Mouse (Mus musculus) midbrain, embryonic 15.5 days (tissue): ENCODE results near the gene Fuca2. TPM values are rescaled to one million over a fixed set of nuclear protein-coding genes. Genes with fewer than 3 reads are reported as not detected.

ENCODE experiments used
- ATAC-seq: fragments of 200-750 bp; cut with Nextera tagmentation; replicated peaks from 2 replicates; pipeline ENCODE4 v1.8.0; 2017; ENCODE audit warnings: moderate TSS enrichment
- H3K27ac ChIP-seq: fragments of 300-500 bp; sonication (generic); 2 replicates; pipeline ENCODE4 v1.5.1; 2015; ENCODE audit warnings: mild to moderate bottlenecking, inconsistent platforms
- H3K27me3 ChIP-seq: fragments of 300-500 bp; sonication (generic); replicated peaks from 2 replicates; pipeline ENCODE4 v1.6.1; 2015; ENCODE audit warnings: inconsistent platforms
- H3K36me3 ChIP-seq: fragments of 300-500 bp; sonication (generic); replicated peaks from 2 replicates; pipeline ENCODE4 v1.6.1; 2015; ENCODE audit warnings: inconsistent platforms
- H3K4me1 ChIP-seq: fragments of 300-500 bp; sonication (generic); 2 replicates; pipeline ENCODE4 v1.6.1; 2015; ENCODE audit warnings: inconsistent platforms
- H3K4me2 ChIP-seq: fragments of 300-500 bp; sonication (generic); 2 replicates; pipeline ENCODE4 v1.6.1; 2015; ENCODE audit warnings: inconsistent platforms, mild to moderate bottlenecking, moderate library complexity
- H3K4me3 ChIP-seq: fragments of 300-500 bp; sonication (generic); 2 replicates; pipeline ENCODE4 v1.5.1; 2015; ENCODE audit warnings: mild to moderate bottlenecking, inconsistent platforms
- H3K9ac ChIP-seq: fragments of 300-500 bp; sonication (generic); 2 replicates; pipeline ENCODE4 v1.6.1; 2015; ENCODE audit warnings: mild to moderate bottlenecking, inconsistent platforms
- H3K9me3 ChIP-seq: fragments of 300-500 bp; sonication (generic); 2 replicates; pipeline ENCODE4 v1.6.1; 2016; ENCODE audit warnings: inconsistent platforms
- WGBS: fragments of 180-500 bp; shearing (Covaris S2); methylation state at CpG from one replicate; pipeline ENCODE4 v1.1.7; 2015; ENCODE audit warnings: mixed read lengths; 5-methylcytosine and 5-hydroxymethylcytosine counted together
- polyA plus RNA-seq: library from polyadenylated mRNA; unstranded; fragments of >200 nt; fragmentation: Nextera tagmentation; extraction: Ambion mirVana; gene quantifications from 2 replicates; pipeline ENCODE4 v1.2.1, GENCODE M21; 2015

Gene Fuca2
- polyA plus RNA-seq, 1 experiment from 2014 or later = 39.9 TPM

- H3K4me1 ChIP-seq = no peaks in the 10 kb centered on the region
- no peaks in the 10 kb centered on the region for H3K9me3 ChIP-seq
- ATAC-seq = no peak
- no peak overlapping the region for H3K4me2 ChIP-seq
- no peak overlapping the region for H3K4me3 ChIP-seq
- H3K9ac ChIP-seq = no peak overlapping the region
- H3K27ac ChIP-seq = no peak overlapping the region
- WGBS = 92% methylated on average over 7 of the region's 7 CpGs
- H3K36me3 ChIP-seq = peaks cover 21% of the 10 kb centered on the region; the same call in 1 of the 2 replicates
- no peaks in the 10 kb centered on the region for H3K27me3 ChIP-seq
Measured at GRCm38 (mm10) chr10:13539769-13540333, 40.5 kb downstream of the Fuca2 start.

- no peak overlapping the region for H3K9ac ChIP-seq
- peaks cover 15% of the 10 kb centered on the region; the same call in 1 of the 2 replicates for H3K36me3 ChIP-seq
- no peak overlapping the region for H3K4me3 ChIP-seq
- H3K27me3 ChIP-seq = no peaks in the 10 kb centered on the region
- H3K27ac ChIP-seq = no peak overlapping the region
- no peak for ATAC-seq
- no peak overlapping the region for H3K4me2 ChIP-seq
- H3K4me1 ChIP-seq = no peaks in the 10 kb centered on the region
- WGBS = 95% methylated on average over 5 of the region's 5 CpGs
- no peaks in the 10 kb centered on the region for H3K9me3 ChIP-seq
Measured at GRCm38 (mm10) chr10:13541721-13542120, 42.4 kb downstream of the Fuca2 start.

GRCm38 (mm10) chr10:13552646-13553497, 53.5 kb downstream of the Fuca2 start, which contains the start of the genes Adat2 and Pex3:
TSS of gene Adat2 (plus strand) at chr10:13552894.
TSS of gene Pex3 (minus strand) at chr10:13553142.
- no peaks in the 10 kb centered on the region for H3K36me3 ChIP-seq
- no peaks in the 10 kb centered on the region for H3K27me3 ChIP-seq
- peaks cover 15% of the 10 kb centered on the region for H3K4me1 ChIP-seq
- peak within 1 kb of the TSS; percentile 71 for H3K4me3 ChIP-seq
- under 1% methylated on average over 50 of the region's 51 CpGs for WGBS
- peak within 1 kb of the TSS; percentile 68 for H3K4me2 ChIP-seq
- H3K27ac ChIP-seq = peak within 1 kb of the TSS; percentile 81
- peak; percentile 97 for ATAC-seq
- H3K9me3 ChIP-seq = no peaks in the 10 kb centered on the region
- H3K9ac ChIP-seq = peak within 1 kb of the TSS; percentile 77

- H3K9me3 ChIP-seq = no peaks in the 10 kb centered on the region
- 30% methylated on average over 10 of the region's 10 CpGs for WGBS
- no peak overlapping the region for H3K27ac ChIP-seq
- H3K4me2 ChIP-seq = peak overlapping the region; percentile 68
- ATAC-seq = peak; percentile 46
- H3K36me3 ChIP-seq = no peaks in the 10 kb centered on the region
- H3K4me3 ChIP-seq = peak overlapping the region; percentile 71
- H3K27me3 ChIP-seq = no peaks in the 10 kb centered on the region
- H3K9ac ChIP-seq = peak overlapping the region; percentile 77
- peaks cover 15% of the 10 kb centered on the region for H3K4me1 ChIP-seq
Measured at GRCm38 (mm10) chr10:13553498-13553985, 54.2 kb downstream of the Fuca2 start.

- no peak for ATAC-seq
- 92% methylated on average over 1 of the region's 1 CpGs for WGBS
Measured at GRCm38 (mm10) chr10:13554316-13554715, 55.0 kb downstream of the Fuca2 start.

GRCm38 (mm10) chr10:13560014-13560674, 60.8 kb downstream of the Fuca2 start:
- no peaks in the 10 kb centered on the region for H3K36me3 ChIP-seq
- ATAC-seq = no peak
- H3K27ac ChIP-seq = no peak overlapping the region
- WGBS = 88% methylated on average over 13 of the region's 13 CpGs
- H3K27me3 ChIP-seq = no peaks in the 10 kb centered on the region
- H3K4me3 ChIP-seq = no peak overlapping the region
- H3K9ac ChIP-seq = no peak overlapping the region
- no peak overlapping the region for H3K4me2 ChIP-seq
- H3K4me1 ChIP-seq = no peaks in the 10 kb centered on the region
- no peaks in the 10 kb centered on the region for H3K9me3 ChIP-seq

More at GRCm38 (mm10) chr10:13554316-13554715, 55.0 kb downstream of the Fuca2 start:
- no peak overlapping the region for H3K4me2 ChIP-seq
- peaks cover 15% of the 10 kb centered on the region for H3K4me1 ChIP-seq
- no peak overlapping the region for H3K27ac ChIP-seq
- no peaks in the 10 kb centered on the region for H3K27me3 ChIP-seq
- no peaks in the 10 kb centered on the region for H3K9me3 ChIP-seq
- H3K4me3 ChIP-seq = no peak overlapping the region
- no peaks in the 10 kb centered on the region for H3K36me3 ChIP-seq
- no peak overlapping the region for H3K9ac ChIP-seq

GRCm38 (mm10) chr10:13564364-13565079, 65.2 kb downstream of the Fuca2 start:
- peak; percentile 89 for ATAC-seq
- no peaks in the 10 kb centered on the region for H3K36me3 ChIP-seq
- H3K9ac ChIP-seq = no peak overlapping the region
- H3K4me1 ChIP-seq = no peaks in the 10 kb centered on the region
- peak overlapping the region; percentile 27 for H3K4me3 ChIP-seq
- H3K27me3 ChIP-seq = peaks cover 18% of the 10 kb centered on the region
- peak overlapping the region; percentile 54 for H3K4me2 ChIP-seq
- 28% methylated on average over 24 of the region's 24 CpGs for WGBS
- no peaks in the 10 kb centered on the region for H3K9me3 ChIP-seq
- no peak overlapping the region for H3K27ac ChIP-seq

- no peak for ATAC-seq
- Histone ChIP-seq H3K36me3 (no peaks in the 10 kb centered on the region), H3K4me3 (peak overlapping the region; percentile 27), H3K27ac (no peak overlapping the region), H3K9me3 (no peaks in the 10 kb centered on the region), H3K27me3 (peaks cover 18% of the 10 kb centered on the region), H3K4me1 (0 out of 2 replicates have a peak, but pooled peaks cover 1% of the 10 kb centered on the region), H3K4me2 (peak overlapping the region; percentile 54), H3K9ac (no peak overlapping the region)
- whole genome bisulfite sequencing = 67% methylated on average over 8 of the region's 8 CpGs
Measured at GRCm38 (mm10) chr10:13565080-13565448, 65.7 kb downstream of the Fuca2 start.

GRCm38 (mm10) chr10:13566393-13566792, 67.1 kb downstream of the Fuca2 start:
- H3K36me3 ChIP-seq = no peaks in the 10 kb centered on the region
- ATAC-seq = no peak
- H3K4me2 ChIP-seq = no peak overlapping the region
- no peak overlapping the region for H3K4me3 ChIP-seq
- peaks cover 11% of the 10 kb centered on the region; the same call in 1 of the 2 replicates for H3K4me1 ChIP-seq
- peaks cover 18% of the 10 kb centered on the region for H3K27me3 ChIP-seq
- H3K9ac ChIP-seq = no peak overlapping the region
- H3K27ac ChIP-seq = no peak overlapping the region
- 65% methylated on average over 13 of the region's 13 CpGs for WGBS
- no peaks in the 10 kb centered on the region for H3K9me3 ChIP-seq
